Mouse (Mus musculus): Measurements from ENCODE around the gene Arhgef25. TPM values are rescaled to one million over a fixed set of nuclear protein-coding genes. Genes with fewer than 3 reads are reported as not detected.

Gene Arhgef25
- polyA plus RNA-seq, 1 experiment from 2014 or later = 77.0 TPM

- 71% methylated on average over 9 of the region's 9 CpGs for WGBS
- Histone ChIP-seq H3K27ac (ENCODE audit: low read length) (no peak overlapping the region), H3K4me1 (ENCODE audit: control insufficient read depth, insufficient read depth, low read length) (peaks cover 13% of the 10 kb centered on the region), H3K4me3 (replicated peaks; ENCODE audit: low read length) (no peak overlapping the region), H3K27me3 (ENCODE audit: control insufficient read depth, insufficient read depth, low read length) (peaks cover 19% of the 10 kb centered on the region), H3K4me2 (ENCODE audit: low read depth, low read length) (no peak overlapping the region), H3K9ac (ENCODE audit: low read length) (no peak overlapping the region), H3K36me3 (ENCODE audit: control insufficient read depth, insufficient read depth, low read length) (peaks cover 8% of the 10 kb centered on the region; the same call in 1 of the 2 replicates), H3K9me3 (replicated peaks; ENCODE audit: control insufficient read depth, low read length) (0 out of 2 replicates have a peak, but pooled peaks cover 3% of the 10 kb centered on the region)
- ATAC-seq (ENCODE audit: insufficient read depth, low FRiP score) = no peak
Observed at GRCm38 (mm10) chr10:127185101-127185500, 4.8 kb downstream of the Arhgef25 start.

- peaks cover 8% of the 10 kb centered on the region; the same call in 1 of the 2 replicates for H3K36me3 ChIP-seq (ENCODE audit: control insufficient read depth, insufficient read depth, low read length)
- H3K4me2 ChIP-seq (ENCODE audit: low read depth, low read length) = peak overlapping the region; percentile 35
- H3K4me3 ChIP-seq (replicated peaks; ENCODE audit: low read length) = no peak overlapping the region
- H3K9me3 ChIP-seq (replicated peaks; ENCODE audit: control insufficient read depth, low read length) = 0 out of 2 replicates have a peak, but pooled peaks cover 3% of the 10 kb centered on the region
- H3K27ac ChIP-seq (ENCODE audit: low read length) = no peak overlapping the region
- WGBS = 14% methylated on average over 20 of the region's 20 CpGs
- no peak overlapping the region for H3K9ac ChIP-seq (ENCODE audit: low read length)
- no peak for ATAC-seq (ENCODE audit: insufficient read depth, low FRiP score)
- peaks cover 14% of the 10 kb centered on the region for H3K4me1 ChIP-seq (ENCODE audit: control insufficient read depth, insufficient read depth, low read length)
- H3K27me3 ChIP-seq (ENCODE audit: control insufficient read depth, insufficient read depth, low read length) = peaks cover 33% of the 10 kb centered on the region
Observed at GRCm38 (mm10) chr10:127183759-127184158, 6.1 kb downstream of the Arhgef25 start.

- H3K9me3 ChIP-seq (replicated peaks; ENCODE audit: control insufficient read depth, low read length) = 0 out of 2 replicates have a peak, but pooled peaks cover 3% of the 10 kb centered on the region
- no peak overlapping the region for H3K9ac ChIP-seq (ENCODE audit: low read length)
- ATAC-seq (ENCODE audit: insufficient read depth, low FRiP score) = no peak
- H3K27ac ChIP-seq (ENCODE audit: low read length) = no peak overlapping the region
- peaks cover 8% of the 10 kb centered on the region; the same call in 1 of the 2 replicates for H3K36me3 ChIP-seq (ENCODE audit: control insufficient read depth, insufficient read depth, low read length)
- H3K4me1 ChIP-seq (ENCODE audit: control insufficient read depth, insufficient read depth, low read length) = peaks cover 18% of the 10 kb centered on the region
- 76% methylated on average over 4 of the region's 4 CpGs for WGBS
- no peak overlapping the region for H3K4me3 ChIP-seq (replicated peaks; ENCODE audit: low read length)
- peaks cover 40% of the 10 kb centered on the region for H3K27me3 ChIP-seq (ENCODE audit: control insufficient read depth, insufficient read depth, low read length)
- H3K4me2 ChIP-seq (ENCODE audit: low read depth, low read length) = no peak overlapping the region
Observed at GRCm38 (mm10) chr10:127182624-127183023, 7.3 kb downstream of the Arhgef25 start.

- H3K9ac ChIP-seq (ENCODE audit: low read length) = no peak overlapping the region
- H3K27ac ChIP-seq (ENCODE audit: low read length) = no peak overlapping the region
- 0 out of 2 replicates have a peak, but pooled peaks cover under 1% of the 10 kb centered on the region for H3K9me3 ChIP-seq (replicated peaks; ENCODE audit: control insufficient read depth, low read length)
- peaks cover 45% of the 10 kb centered on the region for H3K27me3 ChIP-seq (ENCODE audit: control insufficient read depth, insufficient read depth, low read length)
- H3K4me3 ChIP-seq (replicated peaks; ENCODE audit: low read length) = no peak overlapping the region
- peaks cover 15% of the 10 kb centered on the region for H3K4me1 ChIP-seq (ENCODE audit: control insufficient read depth, insufficient read depth, low read length)
- H3K36me3 ChIP-seq (ENCODE audit: control insufficient read depth, insufficient read depth, low read length) = peaks cover 3% of the 10 kb centered on the region; the same call in 1 of the 2 replicates
- H3K4me2 ChIP-seq (ENCODE audit: low read depth, low read length) = no peak overlapping the region
- no peak for ATAC-seq (ENCODE audit: insufficient read depth, low FRiP score)
- WGBS = 68% methylated on average over 6 of the region's 6 CpGs
Observed at GRCm38 (mm10) chr10:127181566-127181965, 8.3 kb downstream of the Arhgef25 start.

GRCm38 (mm10) chr10:127180695-127181047 is 9.2 kb downstream of the Arhgef25 start:
- peaks cover 48% of the 10 kb centered on the region for H3K27me3 ChIP-seq (ENCODE audit: control insufficient read depth, insufficient read depth, low read length)
- H3K4me3 ChIP-seq (replicated peaks; ENCODE audit: low read length) = no peak overlapping the region
- H3K36me3 ChIP-seq (ENCODE audit: control insufficient read depth, insufficient read depth, low read length) = no peaks in the 10 kb centered on the region
- H3K4me2 ChIP-seq (ENCODE audit: low read depth, low read length) = peak overlapping the region; percentile 34; the same call in 1 of the 2 replicates
- no peaks in the 10 kb centered on the region for H3K9me3 ChIP-seq (replicated peaks; ENCODE audit: control insufficient read depth, low read length)
- WGBS = 35% methylated on average over 3 of the region's 3 CpGs
- H3K4me1 ChIP-seq (ENCODE audit: control insufficient read depth, insufficient read depth, low read length) = peaks cover 15% of the 10 kb centered on the region
- no peak overlapping the region for H3K27ac ChIP-seq (ENCODE audit: low read length)
- no peak overlapping the region for H3K9ac ChIP-seq (ENCODE audit: low read length)
- ATAC-seq (ENCODE audit: insufficient read depth, low FRiP score) = no peak

GRCm38 (mm10) chr10:127179871-127180694 is 9.8 kb downstream of the Arhgef25 start, which contains the start of gene Slc26a10:
Gene Slc26a10 (minus strand): TSS chr10:127180645.
- H3K4me1 ChIP-seq (ENCODE audit: control insufficient read depth, insufficient read depth, low read length) = peaks cover 15% of the 10 kb centered on the region
- 4% methylated on average over 34 of the region's 34 CpGs for WGBS
- H3K4me2 ChIP-seq (ENCODE audit: low read depth, low read length) = peak within 1 kb of the TSS; percentile 34
- H3K36me3 ChIP-seq (ENCODE audit: control insufficient read depth, insufficient read depth, low read length) = no peaks in the 10 kb centered on the region
- H3K27me3 ChIP-seq (ENCODE audit: control insufficient read depth, insufficient read depth, low read length) = peaks cover 48% of the 10 kb centered on the region
- H3K9ac ChIP-seq (ENCODE audit: low read length) = peak within 1 kb of the TSS; percentile 38; the same call in 1 of the 2 replicates
- no peak for ATAC-seq (ENCODE audit: insufficient read depth, low FRiP score)
- H3K9me3 ChIP-seq (replicated peaks; ENCODE audit: control insufficient read depth, low read length) = no peaks in the 10 kb centered on the region
- no peak within 1 kb of the TSS for H3K27ac ChIP-seq (ENCODE audit: low read length)
- H3K4me3 ChIP-seq (replicated peaks; ENCODE audit: low read length) = peak within 1 kb of the TSS; percentile 10; the same call in 1 of the 2 replicates

- H3K9ac ChIP-seq (ENCODE audit: low read length) = peak overlapping the region; percentile 49
- whole genome bisulfite sequencing = 5% methylated on average over 41 of the region's 41 CpGs
Observed at GRCm38 (mm10) chr10:127178286-127179027, 11.4 kb downstream of the Arhgef25 start.

GRCm38 (mm10) chr10:127177719-127178118 is 12.2 kb downstream of the Arhgef25 start:
- peak overlapping the region; percentile 49 for H3K9ac ChIP-seq (ENCODE audit: low read length)
- 1% methylated on average over 23 of the region's 23 CpGs for WGBS
- H3K4me3 ChIP-seq (replicated peaks; ENCODE audit: low read length) = peak overlapping the region; percentile 37
- peak; percentile 56; the same call in 1 of the 2 replicates for ATAC-seq (ENCODE audit: insufficient read depth, low FRiP score)
- no peaks in the 10 kb centered on the region for H3K9me3 ChIP-seq (replicated peaks; ENCODE audit: control insufficient read depth, low read length)
- H3K4me1 ChIP-seq (ENCODE audit: control insufficient read depth, insufficient read depth, low read length) = peaks cover 15% of the 10 kb centered on the region
- H3K27me3 ChIP-seq (ENCODE audit: control insufficient read depth, insufficient read depth, low read length) = peaks cover 48% of the 10 kb centered on the region
- peak overlapping the region; percentile 59 for H3K4me2 ChIP-seq (ENCODE audit: low read depth, low read length)
- no peak overlapping the region for H3K27ac ChIP-seq (ENCODE audit: low read length)
- no peaks in the 10 kb centered on the region for H3K36me3 ChIP-seq (ENCODE audit: control insufficient read depth, insufficient read depth, low read length)

More at GRCm38 (mm10) chr10:127178286-127179027, 11.4 kb downstream of the Arhgef25 start:
- H3K36me3 ChIP-seq (ENCODE audit: control insufficient read depth, insufficient read depth, low read length) = no peaks in the 10 kb centered on the region
- no peaks in the 10 kb centered on the region for H3K9me3 ChIP-seq (replicated peaks; ENCODE audit: control insufficient read depth, low read length)
- H3K4me3 ChIP-seq (replicated peaks; ENCODE audit: low read length) = peak overlapping the region; percentile 37
- H3K27ac ChIP-seq (ENCODE audit: low read length) = no peak overlapping the region
- no peak for ATAC-seq (ENCODE audit: insufficient read depth, low FRiP score)
- peak overlapping the region; percentile 59 for H3K4me2 ChIP-seq (ENCODE audit: low read depth, low read length)
- peaks cover 15% of the 10 kb centered on the region for H3K4me1 ChIP-seq (ENCODE audit: control insufficient read depth, insufficient read depth, low read length)
- H3K27me3 ChIP-seq (ENCODE audit: control insufficient read depth, insufficient read depth, low read length) = peaks cover 48% of the 10 kb centered on the region
